Mouse (Mus musculus) lung, embryonic 15.5 days (tissue): ENCODE results near the gene Hadhb. TPM values are rescaled to one million over a fixed set of nuclear protein-coding genes. Genes with fewer than 3 reads are reported as not detected.

Source experiments
- ATAC-seq: fragments of 200-750 bp; cut with Nextera tagmentation; 2 replicates; pipeline ENCODE4 v1.8.0; 2017; ENCODE audit warnings: moderate number of reproducible peaks, borderline replicate concordance; ENCODE audit not compliant: low FRiP score, low TSS enrichment; ENCODE audit errors: extremely low read depth
- H3K27ac ChIP-seq: fragments of 300-500 bp; sonication (generic); 2 replicates; pipeline ENCODE4 v1.5.1; 2015; ENCODE audit warnings: moderate library complexity, mild to moderate bottlenecking, inconsistent platforms
- H3K27me3 ChIP-seq: fragments of 300-500 bp; sonication (generic); 2 replicates; pipeline ENCODE4 v1.6.1; 2015; ENCODE audit warnings: inconsistent platforms
- H3K36me3 ChIP-seq: fragments of 300-500 bp; sonication (generic); 2 replicates; pipeline ENCODE4 v1.6.1; 2015; ENCODE audit warnings: inconsistent platforms
- H3K4me1 ChIP-seq: fragments of 300-500 bp; sonication (generic); 2 replicates; pipeline ENCODE4 v1.6.1; 2015; ENCODE audit warnings: inconsistent platforms
- H3K4me2 ChIP-seq: fragments of 300-500 bp; sonication (generic); 2 replicates; pipeline ENCODE4 v1.6.1; 2015; ENCODE audit warnings: inconsistent platforms, mild to moderate bottlenecking, moderate library complexity
- H3K4me3 ChIP-seq: fragments of 300-500 bp; sonication (generic); 2 replicates; pipeline ENCODE4 v1.5.1; 2015; ENCODE audit warnings: mild to moderate bottlenecking, inconsistent platforms
- H3K9ac ChIP-seq: fragments of 300-500 bp; sonication (generic); 2 replicates; pipeline ENCODE4 v1.6.1; 2015; ENCODE audit warnings: inconsistent platforms
- H3K9me3 ChIP-seq: fragments of 300-500 bp; sonication (generic); 2 replicates; pipeline ENCODE4 v1.6.1; 2016; ENCODE audit warnings: inconsistent platforms
- whole genome bisulfite sequencing: fragments of 180-500 bp; shearing (Covaris S2); methylation state at CpG from one replicate; pipeline ENCODE4 v1.1.7; 2015; 5-methylcytosine and 5-hydroxymethylcytosine counted together
- polyA plus RNA-seq: library from polyadenylated mRNA; unstranded; fragments of >200 nt; fragmentation: Nextera tagmentation; extraction: Ambion mirVana; gene quantifications from 2 replicates; pipeline ENCODE4 v1.2.1, GENCODE M21; 2015

Gene Hadhb
- polyA plus RNA-seq, 1 experiment from 2014 or later, result 138 TPM

DNA sequence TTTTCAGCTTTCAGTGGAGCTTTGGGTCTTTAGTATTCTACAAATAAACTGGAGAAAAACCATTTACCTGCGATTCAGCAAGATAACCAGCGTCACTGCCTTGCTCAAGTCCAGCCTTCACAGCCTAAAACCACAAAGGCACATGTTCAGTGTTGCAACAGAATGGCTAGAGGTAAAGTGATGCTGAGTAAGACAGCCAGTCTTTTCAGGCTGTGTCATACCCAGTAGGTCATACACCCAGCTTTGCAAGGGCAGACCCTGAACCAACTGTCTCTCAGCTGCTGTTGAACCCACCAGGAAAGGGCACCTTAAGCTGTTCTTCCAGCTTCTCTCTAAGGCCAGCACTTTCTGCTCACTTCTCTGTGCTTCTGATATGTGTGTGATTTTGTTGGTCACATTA lies 22.9 kb upstream of the Hadhb start:
- no peaks in the 10 kb centered on the region for H3K9me3 ChIP-seq
- ATAC-seq, result no peak
- H3K27ac ChIP-seq, result no peak overlapping the region
- no peak overlapping the region for H3K4me3 ChIP-seq
- H3K36me3 ChIP-seq, result peaks cover 75% of the 10 kb centered on the region
- H3K4me2 ChIP-seq, result no peak overlapping the region
- H3K27me3 ChIP-seq, result no peaks in the 10 kb centered on the region
- WGBS, result 95% methylated on average over 2 of the region's 2 CpGs
- no peak overlapping the region for H3K9ac ChIP-seq
- H3K4me1 ChIP-seq, result no peaks in the 10 kb centered on the region

DNA sequence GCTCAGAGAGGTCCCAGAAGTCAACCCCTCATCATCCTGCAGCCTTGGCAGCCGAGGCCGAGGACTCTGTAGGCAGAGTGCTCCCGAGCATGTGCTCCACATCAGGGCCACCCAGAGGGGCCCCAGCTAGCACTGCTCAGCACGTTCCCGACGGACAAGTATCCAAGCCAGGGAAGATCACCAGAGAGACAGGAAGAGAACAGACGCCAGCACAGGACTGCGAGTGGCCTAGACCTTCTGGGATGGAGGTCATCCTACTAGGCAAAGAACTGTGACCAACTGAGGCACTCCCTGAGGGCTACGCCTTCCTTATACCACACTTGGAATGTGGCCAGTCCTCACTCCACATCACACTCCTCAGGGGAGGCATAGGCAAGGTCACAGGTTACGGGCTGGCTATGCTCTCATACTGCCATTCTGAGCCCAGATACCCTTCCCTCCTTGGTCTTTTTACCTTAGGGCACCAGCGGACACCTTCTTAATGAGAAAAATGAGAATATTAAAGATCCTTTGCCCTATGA lies 19.3 kb upstream of the Hadhb start:
- 85% methylated on average over 11 of the region's 11 CpGs for WGBS
- no peaks in the 10 kb centered on the region for H3K4me1 ChIP-seq
- no peak overlapping the region for H3K4me3 ChIP-seq
- no peak overlapping the region for H3K27ac ChIP-seq
- H3K9ac ChIP-seq, result no peak overlapping the region
- H3K9me3 ChIP-seq, result no peaks in the 10 kb centered on the region
- no peaks in the 10 kb centered on the region for H3K27me3 ChIP-seq
- no peak for ATAC-seq
- H3K4me2 ChIP-seq, result no peak overlapping the region
- H3K36me3 ChIP-seq, result peaks cover 75% of the 10 kb centered on the region

DNA sequence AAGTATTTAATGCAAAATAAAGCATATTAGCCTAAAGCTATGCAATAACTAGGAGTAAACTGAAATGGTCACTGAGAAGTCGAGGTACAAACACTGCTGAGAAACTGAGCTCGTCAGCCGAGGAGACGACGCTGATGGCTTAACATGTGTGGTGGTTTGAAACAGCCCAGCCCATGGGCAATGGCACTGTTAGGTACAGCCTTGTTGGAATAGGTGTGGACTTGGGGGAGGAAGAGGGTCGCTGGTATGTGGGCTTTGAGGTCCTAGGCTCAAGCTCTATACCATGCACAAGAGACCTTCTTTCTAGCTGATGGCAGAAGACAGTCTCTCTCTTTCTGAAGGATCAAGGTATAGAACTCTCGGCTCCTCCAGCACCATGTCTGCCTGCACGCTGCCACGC lies 17.8 kb upstream of the Hadhb start:
- no peak overlapping the region for H3K27ac ChIP-seq
- no peak overlapping the region for H3K9ac ChIP-seq
- no peaks in the 10 kb centered on the region for H3K27me3 ChIP-seq
- ATAC-seq, result no peak
- no peak overlapping the region for H3K4me2 ChIP-seq
- 93% methylated on average over 9 of the region's 9 CpGs for WGBS
- no peaks in the 10 kb centered on the region for H3K4me1 ChIP-seq
- no peak overlapping the region for H3K4me3 ChIP-seq
- no peaks in the 10 kb centered on the region for H3K9me3 ChIP-seq
- peaks cover 76% of the 10 kb centered on the region for H3K36me3 ChIP-seq

DNA sequence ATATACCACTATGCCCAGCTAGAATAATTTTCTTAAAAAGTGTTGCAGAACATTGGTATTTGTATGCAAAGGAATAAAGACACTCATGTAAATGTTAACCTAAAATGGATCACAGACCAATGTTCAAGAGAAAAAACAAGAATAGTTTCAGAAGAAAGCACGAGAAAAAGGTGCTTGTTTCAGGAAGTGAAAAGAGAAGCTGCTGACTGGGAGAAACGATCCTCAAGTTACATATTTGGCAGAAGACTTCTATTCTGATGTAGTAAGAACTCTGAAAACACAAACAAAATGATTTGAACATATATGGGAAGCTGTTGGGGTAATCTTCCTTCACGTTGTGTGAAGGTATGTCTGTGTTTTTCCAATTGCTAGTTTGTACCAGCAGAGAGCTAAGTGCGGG lies 16.9 kb upstream of the Hadhb start:
- H3K9me3 ChIP-seq, result no peaks in the 10 kb centered on the region
- H3K4me3 ChIP-seq, result no peak overlapping the region
- peaks cover 79% of the 10 kb centered on the region for H3K36me3 ChIP-seq
- H3K4me2 ChIP-seq, result no peak overlapping the region
- WGBS, result 87% methylated on average over 4 of the region's 4 CpGs
- no peaks in the 10 kb centered on the region for H3K27me3 ChIP-seq
- H3K4me1 ChIP-seq, result no peaks in the 10 kb centered on the region
- no peak overlapping the region for H3K27ac ChIP-seq
- ATAC-seq, result no peak
- H3K9ac ChIP-seq, result no peak overlapping the region

DNA sequence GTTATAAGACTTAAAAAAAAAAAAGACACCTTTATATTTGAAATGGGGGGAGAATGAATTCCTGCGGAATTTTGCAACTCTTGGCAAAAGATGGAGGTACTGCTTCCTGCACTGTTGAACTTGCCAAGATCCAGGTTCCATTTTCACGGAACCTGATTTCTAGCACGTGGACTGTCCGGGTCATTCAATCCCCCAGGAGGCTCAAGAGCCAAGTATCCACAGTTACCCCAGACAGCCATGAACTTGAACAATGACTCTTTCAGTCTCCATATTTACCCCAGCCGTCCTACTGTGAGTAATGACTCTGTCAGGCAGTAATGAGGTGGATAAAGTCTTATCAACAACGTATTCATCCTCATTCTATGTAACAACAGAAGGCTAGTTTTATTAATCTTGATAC lies 8.5 kb upstream of the Hadhb start:
- H3K4me2 ChIP-seq, result no peak overlapping the region
- H3K27ac ChIP-seq, result no peak overlapping the region
- H3K9me3 ChIP-seq, result no peaks in the 10 kb centered on the region
- peaks cover 48% of the 10 kb centered on the region for H3K36me3 ChIP-seq
- no peaks in the 10 kb centered on the region for H3K4me1 ChIP-seq
- ATAC-seq, result no peak
- H3K27me3 ChIP-seq, result no peaks in the 10 kb centered on the region
- WGBS, result 85% methylated on average over 6 of the region's 6 CpGs
- H3K9ac ChIP-seq, result no peak overlapping the region
- no peak overlapping the region for H3K4me3 ChIP-seq

DNA sequence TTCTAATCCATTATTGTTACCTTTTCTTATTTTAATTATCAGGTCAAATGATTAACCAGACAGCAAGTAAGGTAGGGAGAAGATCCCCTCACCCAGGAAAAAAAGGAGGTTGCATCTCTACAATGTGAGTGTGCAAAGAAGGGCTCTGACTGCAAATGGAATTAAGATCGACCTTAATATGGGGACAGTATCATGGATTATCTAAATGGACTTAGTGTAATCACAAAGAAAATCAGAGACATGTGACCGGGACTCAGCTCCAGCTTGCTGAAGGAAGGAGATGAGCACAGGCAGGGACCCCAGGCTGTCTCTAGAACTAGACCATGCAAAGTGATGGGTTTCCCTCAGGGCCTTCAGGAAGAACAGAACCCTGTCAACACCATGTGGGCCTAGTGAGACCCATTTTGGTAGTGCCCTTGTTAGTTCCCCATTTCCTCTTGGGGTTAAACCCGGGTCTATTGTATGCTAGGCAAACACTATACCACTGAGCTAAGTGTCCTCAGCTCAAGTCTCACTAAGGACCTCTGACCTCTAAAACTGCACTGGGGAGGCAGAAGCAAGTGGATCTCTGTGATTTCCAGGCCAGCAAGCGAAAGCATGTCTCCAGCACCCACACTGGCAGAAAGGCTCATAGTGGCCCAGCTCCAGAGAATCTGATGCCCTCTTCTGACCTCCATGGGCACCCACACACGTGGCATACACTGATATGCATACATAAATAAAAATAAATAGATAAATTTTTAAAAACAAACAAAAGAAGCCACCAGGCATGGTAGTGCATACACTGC lies 6.7 kb upstream of the Hadhb start:
- Histone ChIP-seq H3K9ac (no peak overlapping the region), H3K4me1 (peaks cover 2% of the 10 kb centered on the region; the same call in 1 of the 2 replicates), H3K27me3 (no peaks in the 10 kb centered on the region), H3K27ac (no peak overlapping the region), H3K4me3 (no peak overlapping the region), H3K9me3 (no peaks in the 10 kb centered on the region), H3K36me3 (peaks cover 32% of the 10 kb centered on the region), H3K4me2 (no peak overlapping the region)
- no peak for ATAC-seq
- WGBS, result 77% methylated on average over 5 of the region's 5 CpGs

DNA sequence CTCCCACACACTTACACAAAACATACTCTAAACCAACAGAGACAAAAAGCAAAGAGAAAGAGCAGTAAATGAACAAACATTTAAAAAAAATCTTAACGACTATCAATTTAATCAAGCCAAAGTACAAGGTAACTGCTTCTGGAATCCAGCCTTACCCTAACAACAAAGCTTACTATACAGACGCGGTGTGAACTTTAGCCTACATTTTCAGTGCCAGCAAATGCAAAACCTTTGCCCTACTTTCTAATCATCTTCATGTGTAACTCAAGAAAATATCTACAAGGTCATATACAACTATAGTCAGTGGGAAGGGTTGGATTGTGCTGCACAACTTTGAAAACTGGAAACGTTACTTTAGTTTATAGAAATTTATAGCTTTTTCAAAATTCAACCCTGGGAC lies 3.0 kb upstream of the Hadhb start:
- Histone ChIP-seq H3K4me2 (no peak overlapping the region), H3K4me3 (no peak overlapping the region), H3K27me3 (no peaks in the 10 kb centered on the region), H3K4me1 (peaks cover 18% of the 10 kb centered on the region), H3K36me3 (peaks cover under 1% of the 10 kb centered on the region; the same call in 1 of the 2 replicates), H3K27ac (no peak overlapping the region), H3K9me3 (no peaks in the 10 kb centered on the region), H3K9ac (no peak overlapping the region)
- 78% methylated on average over 4 of the region's 4 CpGs for WGBS
- no peak for ATAC-seq

DNA sequence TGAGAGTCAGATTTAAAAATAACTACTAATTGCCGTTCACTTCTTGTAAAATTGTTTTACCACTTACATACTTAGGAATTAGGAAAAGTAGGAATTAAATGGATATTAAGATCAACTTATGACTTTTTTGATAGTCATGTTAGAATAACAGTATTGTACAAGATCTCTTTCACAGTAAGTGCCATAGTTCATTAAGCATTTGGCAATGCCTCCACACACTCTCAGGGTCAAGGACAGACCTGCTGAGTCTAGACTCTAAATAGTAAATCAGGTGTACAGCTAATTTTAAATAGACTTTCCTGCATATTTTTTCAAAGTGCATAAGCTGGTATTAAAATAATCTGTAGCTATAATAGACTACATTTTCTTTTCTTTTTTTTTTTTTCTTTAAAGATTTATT lies 2.6 kb upstream of the Hadhb start:
- H3K36me3 ChIP-seq, result no peaks in the 10 kb centered on the region
- WGBS, result 83% methylated on average over 1 of the region's 1 CpGs
- peaks cover 18% of the 10 kb centered on the region for H3K4me1 ChIP-seq
- no peaks in the 10 kb centered on the region for H3K9me3 ChIP-seq
- no peak overlapping the region for H3K27ac ChIP-seq
- H3K9ac ChIP-seq, result no peak overlapping the region
- no peak overlapping the region for H3K4me3 ChIP-seq
- no peak for ATAC-seq
- H3K27me3 ChIP-seq, result no peaks in the 10 kb centered on the region
- H3K4me2 ChIP-seq, result no peak overlapping the region

DNA sequence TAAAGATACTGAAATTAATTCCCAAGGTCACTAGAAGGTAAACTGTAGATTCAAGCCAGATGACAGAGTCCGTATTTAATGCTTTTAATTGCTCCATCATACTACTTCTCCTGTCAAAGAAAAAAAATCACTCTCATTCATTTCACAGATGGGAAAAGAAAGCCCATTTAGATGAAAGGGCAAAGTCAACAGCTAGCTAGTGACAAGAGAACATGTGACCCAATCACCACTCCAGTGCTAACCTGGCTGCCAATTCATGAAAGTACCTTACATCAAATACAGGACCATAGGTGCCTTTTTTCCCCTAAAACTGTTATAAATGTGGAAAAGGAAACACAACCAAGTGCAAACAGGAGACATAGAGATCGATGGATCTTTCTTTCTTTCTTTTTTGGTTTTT lies 1.8 kb upstream of the Hadhb start:
- ATAC-seq, result no peak
- Histone ChIP-seq H3K9ac (no peak overlapping the region), H3K4me2 (no peak overlapping the region), H3K4me3 (0 out of 2 replicates have a peak overlapping the region, but pooled peaks have one; percentile 96), H3K36me3 (no peaks in the 10 kb centered on the region), H3K27ac (no peak overlapping the region), H3K27me3 (no peaks in the 10 kb centered on the region), H3K9me3 (no peaks in the 10 kb centered on the region), H3K4me1 (peaks cover 18% of the 10 kb centered on the region)
- 90% methylated on average over 2 of the region's 2 CpGs for WGBS

DNA sequence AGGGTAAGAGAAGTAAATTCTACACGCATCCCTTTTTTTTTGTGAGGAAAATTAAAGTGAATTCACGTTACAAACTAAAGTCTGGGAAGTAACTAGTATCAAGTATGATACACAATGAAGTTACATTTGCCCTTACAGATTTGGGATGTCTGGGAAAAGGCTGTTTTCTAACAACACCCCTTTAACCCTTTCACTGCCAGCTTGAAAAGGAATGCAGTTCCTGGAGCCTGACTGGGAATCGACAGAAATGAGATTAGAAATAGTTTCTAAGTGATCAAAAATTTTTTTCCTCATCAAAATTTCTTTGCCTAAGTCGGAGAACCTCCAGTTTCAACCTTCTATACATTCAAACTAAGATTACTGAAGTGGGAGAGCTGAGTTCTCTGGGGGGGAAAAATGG lies 1.0 kb upstream of the Hadhb start:
- Histone ChIP-seq H3K4me2 (peak overlapping the region; percentile 60), H3K4me3 (peak overlapping the region; percentile 96), H3K4me1 (peaks cover 18% of the 10 kb centered on the region), H3K9ac (peak overlapping the region; percentile 87), H3K36me3 (no peaks in the 10 kb centered on the region), H3K27me3 (no peaks in the 10 kb centered on the region), H3K27ac (no peak overlapping the region), H3K9me3 (no peaks in the 10 kb centered on the region)
- ATAC-seq, result no peak
- 16% methylated on average over 4 of the region's 4 CpGs for WGBS

DNA sequence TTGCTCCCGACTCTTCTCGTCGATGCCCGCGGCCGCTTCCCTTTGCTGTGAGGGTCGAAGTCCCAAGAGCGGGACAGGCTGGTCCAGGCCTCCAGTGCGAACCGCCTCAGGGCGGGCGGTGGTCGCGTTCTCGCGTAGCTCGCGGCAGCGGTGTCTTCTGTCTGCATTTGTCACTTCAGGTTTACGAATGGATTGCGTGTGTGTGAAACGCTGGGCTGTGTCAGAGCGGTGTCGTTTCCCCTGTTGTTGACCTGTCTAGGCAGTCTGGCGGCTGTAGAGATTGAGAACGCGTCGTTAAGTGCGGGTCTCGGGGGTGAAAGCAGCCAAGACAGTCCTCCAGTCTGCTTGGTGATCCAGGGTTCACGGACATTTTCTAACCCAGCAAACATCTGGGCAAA lies 346 bp downstream of the Hadhb start:
- Histone ChIP-seq H3K4me2 (peak overlapping the region; percentile 60), H3K4me1 (peaks cover 18% of the 10 kb centered on the region)
- peak; percentile 48; the same call in 1 of the 2 replicates for ATAC-seq

DNA sequence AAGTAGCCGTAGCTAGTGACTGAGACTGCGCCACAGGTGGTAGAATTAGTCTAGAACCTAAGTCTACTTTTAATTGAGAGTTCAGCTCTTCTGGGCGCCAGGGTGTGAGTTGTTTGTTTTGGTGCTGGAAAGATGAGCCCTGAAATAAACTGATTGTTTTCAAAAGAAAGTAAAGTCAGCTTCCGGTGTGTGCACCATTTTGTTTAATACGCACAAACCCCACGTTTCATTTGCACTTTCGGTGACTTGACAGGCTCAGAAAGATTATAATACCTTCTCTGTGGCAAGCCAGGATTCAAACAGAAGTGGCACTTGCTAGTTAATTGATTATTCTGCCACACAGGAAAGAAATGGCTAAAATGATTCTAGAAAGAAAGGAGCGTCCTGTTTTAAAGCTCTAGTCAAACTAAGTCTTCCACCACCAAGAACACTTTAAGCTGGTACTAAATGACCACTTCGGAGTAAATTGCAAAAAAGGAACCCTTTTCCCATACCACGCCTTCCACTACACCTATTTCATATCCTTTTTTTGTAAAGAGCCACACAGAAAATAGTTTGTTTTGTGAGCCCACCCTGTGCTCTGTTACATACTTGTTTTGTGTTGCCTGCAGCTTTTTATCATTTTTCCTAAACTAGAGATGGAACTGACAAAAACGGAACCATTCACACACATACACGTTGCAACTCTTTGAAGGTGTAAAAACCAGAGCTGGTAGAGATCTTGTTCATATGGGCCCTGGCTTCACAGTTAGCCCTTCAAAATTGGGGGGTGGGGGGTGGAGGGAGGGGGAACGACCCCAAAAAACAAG lies 977 bp downstream of the Hadhb start:
- Histone ChIP-seq H3K4me2 (peak overlapping the region; percentile 60), H3K27me3 (no peaks in the 10 kb centered on the region), H3K27ac (peak overlapping the region; percentile 92), H3K9me3 (no peaks in the 10 kb centered on the region), H3K4me1 (peaks cover 18% of the 10 kb centered on the region), H3K4me3 (peak overlapping the region; percentile 96), H3K9ac (peak overlapping the region; percentile 87), H3K36me3 (no peaks in the 10 kb centered on the region)
- 23% methylated on average over 13 of the region's 13 CpGs for WGBS
- ATAC-seq, result no peak

More for the DNA sequence above, 346 bp downstream of the Hadhb start:
- under 1% methylated on average over 31 of the region's 31 CpGs for WGBS
- Histone ChIP-seq H3K9ac (peak overlapping the region; percentile 87), H3K27ac (peak overlapping the region; percentile 92), H3K9me3 (no peaks in the 10 kb centered on the region), H3K27me3 (no peaks in the 10 kb centered on the region), H3K36me3 (no peaks in the 10 kb centered on the region), H3K4me3 (peak overlapping the region; percentile 96)
